Mouse (Mus musculus) midbrain, embryonic 12.5 days (tissue): ENCODE measurements around the gene Gde1. TPM values are rescaled to one million over a fixed set of nuclear protein-coding genes. Genes with fewer than 3 reads are reported as not detected.

Experiments
- ATAC-seq: fragments of 200-750 bp; cut with Nextera tagmentation; 2 replicates; pipeline ENCODE4 v1.8.0; 2017; ENCODE audit warnings: low read depth, moderate TSS enrichment, moderate library complexity; ENCODE audit not compliant: low FRiP score
- H3K27ac ChIP-seq: fragments of 300-500 bp; sonication (generic); replicated peaks from 2 replicates; pipeline ENCODE4 v1.5.1; 2016; ENCODE audit warnings: mild to moderate bottlenecking
- H3K27me3 ChIP-seq: fragments of 300-500 bp; sonication (generic); 2 replicates; pipeline ENCODE4 v1.6.1; 2016; ENCODE audit warnings: mild to moderate bottlenecking
- H3K36me3 ChIP-seq: fragments of 300-500 bp; sonication (generic); 2 replicates; pipeline ENCODE4 v1.6.1; 2016
- H3K4me1 ChIP-seq: fragments of 300-500 bp; sonication (generic); 2 replicates; pipeline ENCODE4 v1.6.1; 2016
- H3K4me2 ChIP-seq: fragments of 300-500 bp; sonication (generic); replicated peaks from 2 replicates; pipeline ENCODE4 v1.6.1; 2016; ENCODE audit warnings: mild to moderate bottlenecking, moderate library complexity
- H3K4me3 ChIP-seq: fragments of 300-500 bp; sonication (generic); 2 replicates; pipeline ENCODE4 v1.5.1; 2016; ENCODE audit warnings: mild to moderate bottlenecking
- H3K9ac ChIP-seq: fragments of 300-500 bp; sonication (generic); replicated peaks from 2 replicates; pipeline ENCODE4 v1.6.1; 2016; ENCODE audit warnings: mild to moderate bottlenecking, moderate library complexity
- H3K9me3 ChIP-seq: fragments of 300-500 bp; sonication (generic); 2 replicates; pipeline ENCODE4 v1.6.1; 2016; ENCODE audit warnings: mild to moderate bottlenecking
- WGBS: fragments of 180-500 bp; shearing (Covaris S2); methylation state at CpG from one replicate; pipeline ENCODE4 v1.1.7; 2016; 5-methylcytosine and 5-hydroxymethylcytosine counted together
- polyA plus RNA-seq: library from polyadenylated mRNA; unstranded; fragments of >200 nt; fragmentation: Nextera tagmentation; extraction: Ambion mirVana; gene quantifications from 2 replicates; pipeline ENCODE4 v1.2.1, GENCODE M21; 2016

Gde1 gene
- polyA plus RNA-seq, 1 experiment from 2014 or later, result 106 TPM

GRCm38 (mm10) chr7:118728846-118729587, 23.4 kb upstream of the Gde1 start:
- H3K27ac ChIP-seq, result no peak overlapping the region
- no peaks in the 10 kb centered on the region for H3K9me3 ChIP-seq
- no peak overlapping the region for H3K9ac ChIP-seq
- WGBS, result 97% methylated on average over 13 of the region's 13 CpGs
- peaks cover 84% of the 10 kb centered on the region for H3K36me3 ChIP-seq
- H3K4me2 ChIP-seq, result no peak overlapping the region
- no peak for ATAC-seq
- H3K27me3 ChIP-seq, result no peaks in the 10 kb centered on the region
- H3K4me3 ChIP-seq, result no peak overlapping the region
- H3K4me1 ChIP-seq, result no peaks in the 10 kb centered on the region

GRCm38 (mm10) chr7:118725459-118725858, 19.9 kb upstream of the Gde1 start:
- Histone ChIP-seq H3K9me3 (no peaks in the 10 kb centered on the region), H3K4me1 (no peaks in the 10 kb centered on the region), H3K4me2 (no peak overlapping the region), H3K9ac (no peak overlapping the region), H3K36me3 (peaks cover 90% of the 10 kb centered on the region), H3K4me3 (no peak overlapping the region), H3K27ac (no peak overlapping the region), H3K27me3 (no peaks in the 10 kb centered on the region)
- WGBS, result 85% methylated on average over 2 of the region's 2 CpGs
- no peak for ATAC-seq

GRCm38 (mm10) chr7:118723927-118724326, 18.3 kb upstream of the Gde1 start:
- H3K36me3 ChIP-seq, result peaks cover 83% of the 10 kb centered on the region
- H3K9me3 ChIP-seq, result no peaks in the 10 kb centered on the region
- no peak overlapping the region for H3K27ac ChIP-seq
- H3K27me3 ChIP-seq, result no peaks in the 10 kb centered on the region
- ATAC-seq, result no peak
- no peaks in the 10 kb centered on the region for H3K4me1 ChIP-seq
- 94% methylated on average over 9 of the region's 9 CpGs for WGBS
- H3K4me3 ChIP-seq, result no peak overlapping the region
- no peak overlapping the region for H3K9ac ChIP-seq
- H3K4me2 ChIP-seq, result no peak overlapping the region

- 92% methylated on average over 4 of the region's 4 CpGs for WGBS
- ATAC-seq, result no peak
- no peaks in the 10 kb centered on the region for H3K9me3 ChIP-seq
- H3K27ac ChIP-seq, result no peak overlapping the region
- H3K36me3 ChIP-seq, result peaks cover 58% of the 10 kb centered on the region
- H3K27me3 ChIP-seq, result no peaks in the 10 kb centered on the region
- H3K4me1 ChIP-seq, result peaks cover 11% of the 10 kb centered on the region
- no peak overlapping the region for H3K9ac ChIP-seq
- no peak overlapping the region for H3K4me3 ChIP-seq
- no peak overlapping the region for H3K4me2 ChIP-seq
Observed at GRCm38 (mm10) chr7:118718066-118718465, 12.5 kb upstream of the Gde1 start.

GRCm38 (mm10) chr7:118714873-118715272, 9.3 kb upstream of the Gde1 start:
- Histone ChIP-seq H3K36me3 (peaks cover 31% of the 10 kb centered on the region), H3K4me1 (peaks cover 14% of the 10 kb centered on the region)

GRCm38 (mm10) chr7:118712228-118713173, 6.9 kb upstream of the Gde1 start, which contains the start of gene Ccp110:
Gene Ccp110 (plus strand): TSS chr7:118712552.
- Histone ChIP-seq H3K4me1 (peaks cover 14% of the 10 kb centered on the region), H3K36me3 (peaks cover 17% of the 10 kb centered on the region), H3K27ac (peak within 1 kb of the TSS; percentile 66), H3K4me3 (peak within 1 kb of the TSS; percentile 88), H3K4me2 (peak within 1 kb of the TSS; percentile 71), H3K9me3 (no peaks in the 10 kb centered on the region), H3K27me3 (no peaks in the 10 kb centered on the region), H3K9ac (peak within 1 kb of the TSS; percentile 77)
- WGBS, result 1% methylated on average over 48 of the region's 48 CpGs
- peak; percentile 98 for ATAC-seq

More at GRCm38 (mm10) chr7:118714873-118715272, 9.3 kb upstream of the Gde1 start:
- Histone ChIP-seq H3K27ac (no peak overlapping the region), H3K9me3 (no peaks in the 10 kb centered on the region), H3K4me2 (no peak overlapping the region), H3K4me3 (no peak overlapping the region), H3K27me3 (no peaks in the 10 kb centered on the region), H3K9ac (no peak overlapping the region)
- 93% methylated on average over 1 of the region's 1 CpGs for whole genome bisulfite sequencing
- no peak for ATAC-seq

- peaks cover 10% of the 10 kb centered on the region for H3K36me3 ChIP-seq
- no peak overlapping the region for H3K27ac ChIP-seq
- no peak overlapping the region for H3K9ac ChIP-seq
- no peak for ATAC-seq
- H3K4me3 ChIP-seq, result no peak overlapping the region
- H3K9me3 ChIP-seq, result no peaks in the 10 kb centered on the region
- WGBS, result 63% methylated on average over 5 of the region's 5 CpGs
- H3K4me1 ChIP-seq, result peaks cover 18% of the 10 kb centered on the region
- H3K27me3 ChIP-seq, result no peaks in the 10 kb centered on the region
- no peak overlapping the region for H3K4me2 ChIP-seq
Observed at GRCm38 (mm10) chr7:118710776-118711175, 5.2 kb upstream of the Gde1 start.

- no peaks in the 10 kb centered on the region for H3K9me3 ChIP-seq
- H3K9ac ChIP-seq, result no peak overlapping the region
- no peak overlapping the region for H3K27ac ChIP-seq
- H3K4me3 ChIP-seq, result no peak overlapping the region
- no peaks in the 10 kb centered on the region for H3K36me3 ChIP-seq
- peaks cover 29% of the 10 kb centered on the region for H3K4me1 ChIP-seq
- WGBS, result 86% methylated on average over 3 of the region's 4 CpGs
- no peaks in the 10 kb centered on the region for H3K27me3 ChIP-seq
- no peak for ATAC-seq
- H3K4me2 ChIP-seq, result no peak overlapping the region
Observed at GRCm38 (mm10) chr7:118708002-118708401, 2.4 kb upstream of the Gde1 start.

- H3K4me3 ChIP-seq, result no peak overlapping the region
- no peak overlapping the region for H3K27ac ChIP-seq
- H3K9me3 ChIP-seq, result no peaks in the 10 kb centered on the region
- ATAC-seq, result no peak
- H3K9ac ChIP-seq, result no peak overlapping the region
- H3K27me3 ChIP-seq, result no peaks in the 10 kb centered on the region
- peaks cover 27% of the 10 kb centered on the region for H3K4me1 ChIP-seq
- H3K4me2 ChIP-seq, result no peak overlapping the region
- WGBS, result 89% methylated on average over 2 of the region's 2 CpGs
- H3K36me3 ChIP-seq, result no peaks in the 10 kb centered on the region
Observed at GRCm38 (mm10) chr7:118707216-118707615, 1.6 kb upstream of the Gde1 start.

- peaks cover 3% of the 10 kb centered on the region; the same call in 1 of the 2 replicates for H3K36me3 ChIP-seq
- no peaks in the 10 kb centered on the region for H3K9me3 ChIP-seq
- no peak overlapping the region for H3K4me3 ChIP-seq
- no peak for ATAC-seq
- peaks cover 27% of the 10 kb centered on the region for H3K4me1 ChIP-seq
- H3K4me2 ChIP-seq, result no peak overlapping the region
- 87% methylated on average over 5 of the region's 5 CpGs for WGBS
- no peaks in the 10 kb centered on the region for H3K27me3 ChIP-seq
- H3K9ac ChIP-seq, result no peak overlapping the region
- no peak overlapping the region for H3K27ac ChIP-seq
Observed at GRCm38 (mm10) chr7:118706488-118706887, 910 bp upstream of the Gde1 start.

GRCm38 (mm10) chr7:118706051-118706450, 473 bp upstream of the Gde1 start:
- ATAC-seq, result no peak
- H3K9me3 ChIP-seq, result no peaks in the 10 kb centered on the region
- H3K4me1 ChIP-seq, result peaks cover 27% of the 10 kb centered on the region
- peak overlapping the region; percentile 71 for H3K4me2 ChIP-seq
- no peaks in the 10 kb centered on the region for H3K27me3 ChIP-seq
- peaks cover 3% of the 10 kb centered on the region; the same call in 1 of the 2 replicates for H3K36me3 ChIP-seq
- H3K9ac ChIP-seq, result no peak overlapping the region
- WGBS, result 29% methylated on average over 6 of the region's 6 CpGs
- peak overlapping the region; percentile 90 for H3K4me3 ChIP-seq
- H3K27ac ChIP-seq, result no peak overlapping the region
